Mouse (Mus musculus) monocyte, adult 5-6 weeks (primary cell): ENCODE results near the gene Fam227a. TPM values are rescaled to one million over a fixed set of nuclear protein-coding genes. Genes with fewer than 3 reads are reported as not detected.
"Not testable (repeated sequence)": the region's sequence is repeated elsewhere in the genome, so short reads cannot be mapped to it uniquely, and the experiment has no call there.

Experiments
- ATAC-seq: fragments of 153-309, 156-312 bp; replicated peaks from 2 replicates; pipeline ENCODE4 v1.8.0; 2017; ENCODE audit warnings: mild to moderate bottlenecking; ENCODE audit not compliant: low TSS enrichment, insufficient number of reproducible peaks, severe bottlenecking, poor library complexity, low FRiP score
- total RNA-seq: library from RNA; stranded (forward); fragments of 200-1000, 200-491, 200-594 nt; gene quantifications from 3 replicates; pipeline ENCODE4 v1.2.3, GENCODE M21; 2017

The Fam227a gene
- total RNA-seq, 1 experiment from 2014 or later: 1.0 TPM

DNA sequence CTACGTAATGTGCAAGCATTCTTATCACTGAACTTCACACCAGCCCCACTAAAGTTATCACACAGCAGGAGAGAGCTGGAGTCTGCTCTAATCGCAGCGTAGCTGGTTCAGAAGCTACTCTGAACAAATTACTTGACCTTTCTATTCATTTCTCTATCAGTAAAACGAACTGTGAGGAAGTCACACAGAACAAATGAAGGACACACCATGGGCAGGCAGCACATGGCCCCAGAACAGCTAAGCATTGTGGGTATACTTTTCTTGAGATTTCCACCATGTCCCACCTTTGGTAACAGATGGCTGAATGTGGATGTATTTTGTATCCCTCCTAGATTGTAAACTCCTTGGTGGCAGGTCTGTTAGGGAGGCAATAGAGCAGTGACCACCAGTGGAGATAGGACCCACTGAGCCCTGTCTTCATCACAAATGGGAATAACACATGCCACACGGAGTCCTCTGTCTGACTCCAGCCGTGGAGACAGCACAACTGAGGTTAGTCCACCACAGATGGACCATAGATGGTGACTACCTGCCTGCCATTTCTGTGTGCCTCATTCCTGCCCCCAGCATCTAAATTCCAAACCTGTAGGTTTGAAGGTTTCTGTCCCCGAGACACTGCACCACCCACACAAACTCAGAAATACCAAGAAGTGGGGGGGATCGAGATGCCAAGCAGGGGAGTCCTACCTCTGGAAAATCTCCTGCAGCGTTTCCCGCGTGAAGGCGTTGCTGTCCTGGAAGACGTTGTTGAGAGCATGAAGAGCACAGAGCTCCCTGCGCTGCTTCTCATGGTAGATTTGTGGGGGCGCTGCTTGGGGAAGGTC is 27.5 kb upstream of the Fam227a start:
- no peak for ATAC-seq

DNA sequence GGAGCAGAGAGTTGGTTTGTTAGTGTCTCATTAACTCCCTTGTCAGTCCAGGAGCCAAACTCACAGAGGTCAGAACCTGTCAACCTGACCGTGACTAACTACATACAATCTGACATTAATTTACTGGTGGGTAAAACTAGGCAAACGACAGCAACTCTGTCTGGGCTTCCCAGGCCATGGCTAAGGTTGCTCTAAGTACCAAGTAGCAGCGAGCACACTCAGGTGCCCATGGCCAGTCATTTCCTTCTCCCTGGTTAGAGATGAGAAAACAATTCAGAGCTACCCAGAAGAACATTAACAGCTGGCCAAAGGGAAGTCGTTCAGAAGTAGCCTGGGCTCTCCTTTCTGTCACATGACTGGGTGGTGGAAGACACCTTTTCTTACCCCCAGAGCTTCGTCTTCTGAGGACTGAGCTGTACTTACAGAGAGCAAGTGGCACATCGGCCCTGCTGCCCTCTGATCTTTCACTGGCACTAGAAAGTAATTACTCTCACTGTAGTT is 26.4 kb upstream of the Fam227a start:
- no peak for ATAC-seq

DNA sequence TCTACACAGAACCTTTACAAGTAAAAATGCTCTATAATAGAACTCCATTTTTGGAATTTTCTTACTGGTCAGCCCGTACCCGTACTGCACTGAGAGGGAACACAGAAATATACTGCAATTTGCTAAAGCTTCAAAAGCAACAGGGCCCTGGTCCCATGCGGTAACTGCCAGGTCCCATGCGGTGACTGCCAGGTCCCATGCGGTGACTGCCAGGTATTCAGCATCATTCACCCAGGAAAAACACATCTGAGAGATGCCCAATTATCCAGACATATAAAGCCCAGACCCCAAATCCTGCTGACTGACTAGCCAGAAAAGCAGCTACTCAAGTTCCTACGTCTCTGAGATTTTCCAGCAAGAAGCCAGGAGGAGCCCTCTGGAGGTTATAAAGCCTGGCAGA is 25.9 kb upstream of the Fam227a start:
- no peak for ATAC-seq

DNA sequence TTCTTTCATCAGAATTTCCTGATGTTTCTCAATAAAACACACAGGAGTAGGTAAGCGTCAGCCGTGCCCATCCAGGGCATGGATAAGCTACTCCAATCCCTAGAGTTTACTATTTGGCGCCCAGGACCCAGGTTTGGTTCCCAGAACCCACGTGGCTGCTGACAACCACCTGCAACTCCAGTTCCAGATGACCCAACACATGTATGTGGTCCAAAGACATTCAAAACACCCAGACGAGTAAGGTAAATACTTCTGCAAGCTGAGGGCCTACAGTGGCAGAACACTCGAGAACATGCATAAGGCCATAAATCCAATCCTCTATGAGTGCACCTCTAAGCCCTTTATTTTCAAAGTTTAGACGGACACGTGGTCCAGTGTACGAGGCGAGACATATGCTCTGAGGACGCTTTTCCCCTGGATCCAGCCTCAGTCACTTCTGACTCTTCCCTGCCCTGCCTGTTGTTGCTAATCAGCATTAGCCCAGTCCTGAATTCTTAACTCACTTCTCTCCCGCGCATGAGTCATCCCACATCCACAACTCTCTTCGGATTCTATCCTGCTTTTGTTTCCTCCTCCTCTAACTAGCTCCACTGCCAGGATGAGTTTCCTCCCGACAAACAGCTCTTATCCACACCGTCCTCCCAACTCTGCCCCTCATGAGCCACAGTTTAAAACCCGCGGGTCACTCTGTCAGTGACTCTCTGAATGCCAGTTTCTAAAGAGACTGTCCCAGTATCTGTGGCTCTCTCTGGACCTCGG is 25.1 kb upstream of the Fam227a start:
- ATAC-seq: no peak

DNA sequence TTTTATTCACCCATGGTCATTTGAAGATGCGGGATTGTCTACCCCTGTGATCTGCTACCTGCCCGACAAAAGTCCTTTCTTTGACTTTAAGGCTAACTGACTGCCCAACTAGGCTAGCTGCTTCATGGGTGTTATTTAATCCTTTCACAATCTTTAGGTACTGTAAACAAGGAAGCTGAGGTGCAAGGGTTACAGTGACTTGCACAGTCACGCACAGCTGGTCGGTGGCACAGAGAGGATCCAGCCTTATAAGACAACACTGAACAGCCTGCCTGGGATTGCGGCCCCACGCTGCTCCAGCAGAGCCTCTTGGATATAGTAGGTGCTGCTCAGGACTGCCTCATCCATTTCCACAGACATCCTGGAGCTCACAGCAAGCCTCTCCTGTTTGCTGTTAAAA is 24.4 kb upstream of the Fam227a start:
- no peak for ATAC-seq

DNA sequence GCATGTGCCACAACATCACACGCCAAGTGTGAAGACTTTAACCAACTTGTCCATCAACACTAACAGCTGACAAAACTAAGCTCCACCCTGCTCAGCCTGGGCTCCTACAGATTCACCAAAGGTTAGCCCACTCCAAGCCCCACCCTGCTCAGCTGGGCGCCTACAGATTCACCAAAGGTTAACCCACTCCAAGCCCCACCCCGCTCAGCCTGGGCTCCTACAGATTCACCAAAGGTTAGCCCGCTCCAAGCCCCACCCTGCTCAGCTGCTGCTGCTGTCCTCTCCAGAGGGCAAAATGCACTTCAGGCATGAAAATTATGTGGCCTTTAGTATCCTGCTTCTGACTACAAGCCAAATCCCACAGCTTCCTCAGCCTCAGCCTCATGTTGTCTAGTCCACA is 23.2 kb upstream of the Fam227a start:
- no peak for ATAC-seq

DNA sequence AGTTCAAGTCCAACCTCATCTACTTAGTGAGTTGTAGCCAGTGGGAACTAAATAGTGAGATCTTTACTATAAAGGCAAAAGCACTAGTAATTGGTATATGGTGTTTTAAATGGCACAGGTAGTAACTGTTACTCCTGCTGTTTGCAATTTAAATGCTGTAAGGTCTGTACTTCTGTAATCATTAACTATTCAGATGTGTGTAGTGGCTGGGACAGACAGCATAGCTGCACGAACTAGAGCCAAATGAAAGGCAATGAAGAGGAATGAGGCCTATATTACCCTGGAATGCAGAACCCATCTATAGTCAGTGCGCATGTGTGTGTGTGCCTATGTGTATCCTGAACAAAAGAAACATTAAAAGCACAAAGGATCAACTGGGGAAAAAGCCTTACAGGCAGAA is 19.2 kb upstream of the Fam227a start:
- no peak for ATAC-seq

DNA sequence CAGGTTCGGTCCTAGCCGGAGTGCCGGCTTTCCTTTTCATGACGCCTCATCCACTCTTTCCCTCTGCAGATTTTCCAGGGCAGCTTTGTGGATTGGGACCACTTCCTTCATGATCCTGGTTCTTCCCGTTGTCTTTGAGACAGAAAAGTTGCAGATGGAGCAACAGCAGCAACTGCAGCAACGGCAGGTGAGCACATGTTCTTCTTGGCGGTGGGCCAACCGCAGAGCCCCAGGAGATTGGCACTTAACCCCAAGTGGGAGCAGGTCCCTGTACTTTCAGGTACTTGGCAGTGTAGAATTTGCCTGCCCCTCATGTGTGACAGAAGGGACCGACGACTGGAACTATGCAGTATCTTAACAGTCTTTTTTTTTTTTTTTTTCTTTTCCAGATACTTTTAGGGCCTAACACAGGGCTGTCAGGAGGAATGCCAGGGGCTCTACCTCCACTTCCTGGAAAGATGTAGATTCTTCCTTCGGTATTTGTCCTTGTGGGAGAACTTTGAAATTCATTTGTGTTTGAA is 13.1 kb upstream of the Fam227a start:
- not testable (repeated sequence) for ATAC-seq

DNA sequence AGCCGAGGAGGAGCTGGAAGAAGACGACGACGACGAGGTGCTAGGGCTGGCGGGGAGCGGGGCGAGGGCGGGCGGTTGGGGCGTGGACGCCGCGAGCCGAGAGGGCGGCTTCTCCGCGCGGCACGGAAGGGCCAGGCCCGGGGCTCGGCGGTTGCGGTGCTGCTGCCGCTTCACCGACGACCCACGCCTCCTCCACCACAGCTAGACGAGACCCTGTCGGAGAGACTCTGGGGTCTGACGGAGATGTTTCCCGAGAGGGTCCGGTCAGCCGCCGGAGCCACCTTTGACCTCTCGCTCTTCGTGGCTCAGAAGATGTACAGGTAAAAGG is 12.2 kb upstream of the Fam227a start:
- no peak for ATAC-seq

DNA sequence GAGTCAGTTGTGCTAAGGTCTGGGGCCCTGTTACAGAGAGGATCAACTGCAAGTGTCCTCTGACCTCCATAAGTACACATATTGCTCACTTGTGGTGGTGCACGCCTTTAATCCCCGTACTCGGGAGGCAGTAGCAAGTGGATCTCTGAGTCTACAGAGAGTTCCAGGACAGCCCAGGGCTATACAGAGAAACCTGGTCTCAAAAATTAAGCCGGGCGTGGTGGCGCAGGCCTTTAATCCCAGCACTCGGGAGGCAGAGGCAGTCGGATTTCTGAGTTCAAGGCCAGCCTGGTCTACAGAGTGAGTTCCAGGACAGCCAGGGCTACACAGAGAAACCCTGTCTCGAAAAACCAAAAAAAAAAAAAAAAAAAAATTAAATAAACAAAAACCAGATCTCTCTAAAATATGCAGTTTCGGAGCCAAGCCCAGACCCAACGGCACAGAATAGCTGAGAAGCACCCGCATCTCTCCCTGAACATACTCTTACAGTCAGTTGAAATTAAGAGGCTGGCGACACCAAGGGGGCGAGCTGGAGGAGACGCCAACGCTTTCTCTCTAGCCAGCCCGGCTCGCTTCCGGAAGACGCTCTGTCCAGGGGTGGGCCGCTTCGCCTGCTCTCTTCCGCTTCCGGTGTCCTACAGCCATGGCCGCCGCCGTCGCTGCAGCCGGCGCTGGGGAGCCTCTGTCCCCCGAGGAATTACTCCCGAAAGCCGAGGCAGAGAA is 11.7 kb upstream of the Fam227a start, which contains the start of gene Tomm22:
Tomm22 (plus strand) TSS at position 613 of the 723 bp plus-strand sequence.
- peak; percentile 99 for ATAC-seq

DNA sequence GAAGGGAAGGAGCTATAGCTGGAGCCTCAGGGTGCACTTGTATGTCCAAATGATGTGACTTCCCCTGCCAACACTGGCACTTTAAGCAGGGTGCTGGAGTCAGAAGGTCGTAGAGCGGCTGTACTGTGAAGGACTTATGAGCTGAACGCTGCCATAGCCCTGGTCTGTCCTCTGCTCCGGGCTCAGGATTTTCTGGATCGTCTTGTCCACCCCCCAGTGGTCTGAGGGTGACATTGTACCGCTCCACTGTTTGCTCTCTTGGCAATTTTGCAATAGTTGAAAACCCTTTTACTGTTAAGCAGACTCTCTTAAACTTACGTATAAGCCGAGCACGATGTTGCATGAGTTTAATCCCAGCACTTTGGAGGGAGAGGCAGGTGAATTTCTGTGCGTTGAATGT is 10.4 kb upstream of the Fam227a start:
- ATAC-seq: no peak

DNA sequence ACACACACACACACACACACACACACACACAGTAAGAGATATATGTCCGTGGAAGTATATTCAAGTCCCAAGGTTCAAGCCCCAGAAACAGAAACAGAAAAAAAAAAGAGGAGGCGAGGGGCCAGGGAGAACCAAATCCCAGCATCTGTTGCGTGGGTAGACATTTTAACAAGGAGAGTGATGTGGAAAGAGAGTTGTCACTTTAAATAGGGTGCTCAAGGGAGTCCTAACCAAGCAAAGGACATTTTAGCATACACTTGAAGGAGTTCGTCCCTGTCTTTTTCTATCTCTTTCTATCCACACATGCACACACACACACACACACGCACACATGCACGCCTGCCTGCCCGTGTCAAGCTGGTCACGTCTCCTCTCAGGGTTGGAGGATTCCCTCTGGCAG is 5.9 kb upstream of the Fam227a start:
- no peak for ATAC-seq

DNA sequence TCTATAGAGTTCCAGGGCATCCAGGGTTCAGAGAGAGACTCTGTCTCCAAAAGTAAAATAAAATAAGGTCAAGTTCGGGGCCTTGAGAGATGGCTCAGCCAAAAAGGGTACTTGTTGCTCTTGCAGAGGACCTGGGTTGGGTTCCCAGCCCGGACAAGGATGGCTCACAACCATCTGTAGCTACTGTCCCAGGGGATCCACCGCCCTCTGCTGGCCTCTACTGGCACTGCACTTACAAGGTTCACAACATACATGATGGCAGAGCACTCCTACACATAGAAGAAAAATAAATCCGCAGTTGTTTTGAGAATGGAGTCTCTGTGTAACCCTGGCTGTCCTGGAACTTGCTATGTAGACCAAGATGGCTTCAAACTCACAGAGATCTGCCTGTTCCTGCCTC is 3.1 kb upstream of the Fam227a start:
- no peak for ATAC-seq

DNA sequence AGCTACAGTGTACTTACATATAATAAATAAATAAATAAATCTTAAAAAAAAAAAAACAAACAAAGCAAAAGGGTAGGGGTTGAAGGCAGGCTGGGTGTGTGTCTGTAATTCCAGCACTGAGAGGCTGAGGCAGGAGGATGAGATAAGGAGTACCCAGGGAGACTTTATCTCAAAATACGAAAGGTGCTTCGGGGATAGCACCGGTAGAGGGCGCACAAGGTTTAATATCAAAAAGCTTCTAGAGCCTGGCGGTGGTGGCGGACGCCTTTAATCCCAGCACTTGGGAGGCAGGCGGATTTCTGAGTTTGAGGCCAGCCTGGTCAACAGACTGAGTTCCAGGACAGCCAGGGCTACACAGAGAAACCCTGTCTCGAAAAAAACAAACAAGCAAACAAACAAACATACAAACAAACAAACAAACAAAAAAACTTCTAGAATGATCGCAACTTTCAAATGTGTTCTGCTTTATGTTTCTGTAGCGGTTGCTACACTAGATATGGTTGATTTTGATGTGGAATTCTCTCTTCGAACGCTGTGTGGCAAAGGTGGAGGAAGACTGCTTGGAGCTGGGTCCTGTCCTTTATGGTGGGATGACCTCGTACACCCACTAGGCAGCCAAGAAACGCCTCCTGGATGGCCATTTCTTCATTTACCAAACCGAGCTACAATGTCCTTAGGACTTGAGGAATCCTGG is 772 bp downstream of the Fam227a start:
- peak; percentile 68 for ATAC-seq

DNA sequence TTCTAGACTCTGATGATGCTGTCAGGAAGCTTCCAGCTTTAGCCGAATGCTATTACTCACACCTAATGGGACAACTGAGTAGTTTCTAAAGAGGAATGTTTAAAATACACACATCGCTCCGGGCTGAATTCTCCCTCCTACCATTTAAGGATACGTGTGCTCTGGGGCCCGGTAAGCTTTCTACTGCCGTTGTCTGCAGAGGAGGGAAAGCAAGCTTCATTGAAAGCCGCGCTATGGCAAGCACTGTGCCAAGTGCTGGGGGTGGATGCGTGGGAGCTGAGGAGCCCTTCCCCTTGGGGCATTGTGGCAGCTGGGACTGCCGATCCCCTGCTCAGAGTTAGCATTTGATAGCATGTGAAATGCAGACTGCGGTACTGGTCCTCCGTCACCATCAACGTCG is 2.3 kb downstream of the Fam227a start:
- ATAC-seq: no peak

DNA sequence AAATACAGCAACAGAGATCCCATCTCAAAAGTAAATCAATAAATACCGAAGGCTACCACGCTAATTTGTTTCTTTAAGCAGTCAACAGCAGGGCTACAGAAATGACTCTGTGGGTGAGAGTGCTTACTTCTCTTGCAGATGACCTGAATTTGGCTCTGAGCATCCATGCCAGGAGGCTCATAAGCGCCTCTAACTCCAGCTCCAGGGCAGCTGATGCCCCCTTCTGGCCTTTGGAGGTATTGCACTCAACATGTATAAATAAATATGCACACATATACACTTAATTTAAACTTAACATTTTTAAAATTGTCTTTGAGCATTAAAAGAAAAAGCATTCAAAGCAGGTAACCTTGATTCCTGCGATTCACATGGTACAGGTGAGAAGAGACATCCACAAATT is 7.3 kb downstream of the Fam227a start:
- ATAC-seq: no peak

DNA sequence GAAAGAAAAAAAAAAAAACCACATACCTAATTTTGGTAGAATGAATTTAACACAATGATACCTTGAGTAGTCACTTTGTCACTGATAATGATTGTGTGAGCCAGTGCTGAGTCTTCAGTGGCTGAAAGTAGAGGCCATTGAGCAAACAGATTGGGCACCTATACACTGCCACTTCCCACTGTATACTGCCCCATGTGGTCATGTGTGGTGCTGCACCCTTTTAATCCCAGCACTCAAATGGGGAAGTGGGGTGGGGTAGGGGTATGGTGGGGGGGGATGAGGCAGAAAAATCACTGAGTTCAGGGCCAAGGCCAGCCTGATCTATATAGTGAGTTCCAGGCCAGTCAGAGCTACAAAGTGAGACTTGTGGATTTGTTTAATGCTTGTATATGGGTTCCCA is 8.2 kb downstream of the Fam227a start:
- peak; percentile 85 for ATAC-seq

DNA sequence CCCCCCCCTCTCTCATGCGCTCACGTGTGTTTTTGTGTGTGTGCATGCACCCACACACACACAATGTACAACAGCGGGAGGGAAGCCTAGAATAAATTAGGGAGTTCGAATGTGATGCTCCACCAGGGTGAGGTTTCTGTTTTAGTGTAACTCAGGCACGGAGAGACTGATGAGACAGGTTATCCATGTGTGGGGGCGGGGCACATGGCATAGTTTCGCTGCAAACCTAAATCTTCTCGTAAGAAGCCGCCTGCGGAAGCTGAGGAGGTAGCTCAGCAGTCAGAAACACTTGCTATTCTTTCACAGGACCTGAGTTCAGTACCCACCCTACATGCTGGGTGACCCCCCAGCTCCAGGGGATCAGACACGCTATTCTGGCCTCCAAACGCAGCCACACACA is 10.6 kb downstream of the Fam227a start:
- ATAC-seq: no peak

DNA sequence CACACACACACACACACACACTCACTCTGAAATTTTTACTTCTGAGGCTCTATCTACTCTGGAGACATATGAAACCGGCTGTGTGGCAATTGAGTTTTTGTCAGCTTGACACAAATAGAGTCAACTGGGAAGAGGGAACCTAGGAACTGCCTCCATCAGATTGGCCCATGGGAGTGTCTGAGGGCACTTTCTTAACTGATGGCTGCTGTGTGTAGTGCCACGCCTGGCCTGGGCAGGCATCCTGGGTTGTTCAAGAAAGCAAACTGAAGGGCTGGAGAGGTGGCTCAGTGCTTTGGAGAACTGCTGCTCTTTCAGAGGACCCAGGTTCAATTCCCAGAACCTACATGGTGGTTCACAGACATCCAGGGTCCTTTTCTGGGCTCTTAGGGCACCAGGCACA is 13.3 kb downstream of the Fam227a start:
- ATAC-seq: no peak
